Mouse (Mus musculus): ENCODE measurements around the gene Agxt.

DNA sequence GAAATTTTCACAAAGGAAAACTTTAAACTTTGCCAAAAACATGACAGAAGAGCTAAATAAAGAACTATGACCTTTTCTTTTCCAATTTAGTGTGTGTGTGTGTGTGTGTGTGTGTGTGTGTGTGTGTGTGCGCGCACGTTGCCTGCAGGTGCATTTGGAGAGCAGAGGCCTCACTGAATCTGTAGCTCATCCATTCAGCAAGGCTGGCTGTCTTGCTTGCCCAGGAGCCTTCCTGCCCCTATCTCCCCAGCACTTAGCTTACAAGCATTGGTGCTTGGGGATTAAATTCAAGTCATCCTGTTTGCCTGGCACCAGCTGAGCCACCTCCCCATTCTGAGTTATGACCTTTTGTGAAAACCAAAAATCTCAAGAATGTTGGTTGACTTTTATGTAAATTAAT lies 42.5 kb upstream of the Agxt start:
- TF ChIP-seq CTCF (IDR thresholded peaks at IDR 0.05; ENCODE audit: low read depth) (no peak), EP300 (IDR thresholded peaks at IDR 0.05; ENCODE audit: low read depth) (no peak)

All from liver, postnatal 0 days (tissue).